Mouse (Mus musculus) kidney, embryonic 15.5 days (tissue): Measurements from ENCODE around the gene Paics. TPM values are rescaled to one million over a fixed set of nuclear protein-coding genes. Genes with fewer than 3 reads are reported as not detected.
A peak's percentile ranks its signal among the peaks of the same experiment; 100 is the strongest.

Source experiments
- ATAC-seq: fragments of 200-750 bp; cut with Nextera tagmentation; replicated peaks from 2 replicates; pipeline ENCODE4 v1.8.0; 2017; ENCODE audit warnings: moderate TSS enrichment; ENCODE audit not compliant: low FRiP score
- H3K27ac ChIP-seq: fragments of 300-500 bp; sonication (generic); 2 replicates; pipeline ENCODE4 v1.5.1; 2015; ENCODE audit warnings: mild to moderate bottlenecking, inconsistent platforms
- H3K27me3 ChIP-seq: fragments of 300-500 bp; sonication (generic); 2 replicates; pipeline ENCODE4 v1.6.1; 2015; ENCODE audit warnings: inconsistent platforms
- H3K36me3 ChIP-seq: fragments of 300-500 bp; sonication (generic); 2 replicates; pipeline ENCODE4 v1.6.1; 2015; ENCODE audit warnings: inconsistent platforms
- H3K4me1 ChIP-seq: fragments of 300-500 bp; sonication (generic); 2 replicates; pipeline ENCODE4 v1.6.1; 2015; ENCODE audit warnings: inconsistent platforms
- H3K4me2 ChIP-seq: fragments of 300-500 bp; sonication (generic); 2 replicates; pipeline ENCODE4 v1.6.1; 2015; ENCODE audit warnings: moderate library complexity, mild to moderate bottlenecking, inconsistent platforms
- H3K4me3 ChIP-seq: fragments of 300-500 bp; sonication (generic); replicated peaks from 2 replicates; pipeline ENCODE4 v1.5.1; 2015; ENCODE audit warnings: mild to moderate bottlenecking, inconsistent platforms
- H3K9ac ChIP-seq: fragments of 300-500 bp; sonication (generic); 2 replicates; pipeline ENCODE4 v1.6.1; 2015; ENCODE audit warnings: mild to moderate bottlenecking, inconsistent platforms
- H3K9me3 ChIP-seq: fragments of 300-500 bp; sonication (generic); replicated peaks from 2 replicates; pipeline ENCODE4 v1.6.1; 2016; ENCODE audit warnings: inconsistent platforms
- WGBS: fragments of 180-500 bp; shearing (Covaris S2); methylation state at CpG from one replicate; pipeline ENCODE4 v1.1.7; 2015; ENCODE audit warnings: mixed read lengths; 5-methylcytosine and 5-hydroxymethylcytosine counted together
- polyA plus RNA-seq: library from polyadenylated mRNA; unstranded; fragments of >200 nt; fragmentation: Nextera tagmentation; extraction: Ambion mirVana; gene quantifications from 2 replicates; pipeline ENCODE4 v1.2.1, GENCODE M21; 2015

Paics gene
- polyA plus RNA-seq, 1 experiment from 2014 or later = 316 TPM

DNA sequence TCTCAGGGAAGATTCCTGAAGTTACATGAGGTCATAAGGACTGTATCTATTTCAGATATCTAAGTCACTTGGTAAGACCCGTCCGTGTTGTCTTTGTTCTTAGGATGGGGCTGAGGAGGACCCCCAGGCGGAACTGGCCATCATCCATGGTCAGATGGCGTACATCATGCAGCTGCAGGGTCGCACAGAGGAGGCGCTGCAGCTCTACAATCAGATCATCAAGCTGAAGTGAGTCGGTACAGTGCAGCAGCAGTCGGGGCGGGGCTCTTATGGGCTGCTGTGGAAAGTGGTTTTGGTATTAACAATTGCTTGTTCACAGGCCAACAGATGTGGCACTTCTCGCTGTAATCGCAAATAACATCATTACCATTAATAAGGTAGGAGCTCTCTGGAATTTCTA is 32.9 kb downstream of the Paics start:
- H3K27me3 ChIP-seq = no peaks in the 10 kb centered on the region
- no peak for ATAC-seq
- 92% methylated on average over 11 of the region's 11 CpGs for WGBS
- no peaks in the 10 kb centered on the region for H3K9me3 ChIP-seq
- no peak overlapping the region for H3K9ac ChIP-seq
- H3K36me3 ChIP-seq = peaks cover 86% of the 10 kb centered on the region
- H3K4me1 ChIP-seq = no peaks in the 10 kb centered on the region
- no peak overlapping the region for H3K27ac ChIP-seq
- no peak overlapping the region for H3K4me2 ChIP-seq
- no peak overlapping the region for H3K4me3 ChIP-seq

DNA sequence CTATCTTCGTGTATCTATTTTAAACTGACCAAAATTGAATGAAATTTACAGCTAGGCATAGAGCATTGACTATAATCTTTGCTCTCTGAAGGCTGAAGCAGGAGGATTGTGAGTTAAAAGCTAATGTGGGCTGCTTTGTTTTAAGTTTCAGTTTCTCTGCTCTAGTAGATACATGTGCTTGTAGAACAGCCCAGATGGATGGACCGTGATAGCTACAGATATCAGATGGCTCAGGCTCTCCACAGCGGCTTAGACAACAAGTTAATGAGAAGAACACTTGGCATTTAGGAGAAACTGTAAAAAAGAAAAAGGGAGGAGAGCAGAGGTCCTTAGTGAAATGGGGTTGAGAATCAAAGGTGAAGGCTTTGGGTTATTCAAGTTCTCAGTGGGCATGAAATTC is 39.7 kb downstream of the Paics start:
- Histone ChIP-seq H3K9me3 (no peaks in the 10 kb centered on the region), H3K27ac (no peak overlapping the region), H3K4me3 (no peak overlapping the region), H3K27me3 (no peaks in the 10 kb centered on the region), H3K36me3 (peaks cover 88% of the 10 kb centered on the region), H3K4me2 (no peak overlapping the region), H3K9ac (no peak overlapping the region), H3K4me1 (no peaks in the 10 kb centered on the region)
- 78% methylated on average over 3 of the region's 3 CpGs for WGBS
- no peak for ATAC-seq

DNA sequence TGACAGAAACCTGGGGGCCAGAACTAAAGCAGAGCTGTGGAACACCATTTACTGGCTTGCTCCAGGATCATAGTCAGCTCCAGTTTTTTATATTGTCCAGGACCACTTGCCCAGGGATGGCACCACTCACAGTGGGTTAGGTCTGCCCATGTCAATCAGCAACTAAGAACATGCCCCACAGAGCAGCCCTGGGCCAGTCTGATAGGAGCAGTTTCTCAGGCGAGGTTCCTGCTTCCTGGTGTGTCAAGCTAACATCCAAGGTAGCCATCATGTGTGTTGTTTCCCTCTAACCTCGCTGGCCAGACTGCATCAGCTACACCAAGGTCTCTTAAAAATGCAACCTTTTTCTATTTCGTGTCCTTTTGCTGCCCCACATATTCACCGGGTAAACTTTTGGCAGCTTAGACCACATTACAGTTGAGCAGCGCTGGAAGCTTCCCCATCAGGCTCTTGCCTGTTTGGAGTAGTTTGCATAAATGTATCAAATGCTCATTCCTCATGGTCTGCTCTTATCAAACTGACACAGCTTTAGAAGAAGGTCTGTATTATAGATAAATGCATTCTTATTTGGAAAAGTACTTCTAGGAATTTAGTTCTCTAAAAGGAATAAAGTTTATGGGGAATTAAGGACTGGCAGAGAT is 42.2 kb downstream of the Paics start:
- Histone ChIP-seq H3K4me3 (no peak overlapping the region), H3K36me3 (peaks cover 91% of the 10 kb centered on the region), H3K4me1 (no peaks in the 10 kb centered on the region), H3K9ac (no peak overlapping the region), H3K27ac (no peak overlapping the region), H3K4me2 (no peak overlapping the region), H3K27me3 (no peaks in the 10 kb centered on the region), H3K9me3 (no peaks in the 10 kb centered on the region)
- no peak for ATAC-seq
- WGBS = 95% methylated on average over 5 of the region's 5 CpGs

DNA sequence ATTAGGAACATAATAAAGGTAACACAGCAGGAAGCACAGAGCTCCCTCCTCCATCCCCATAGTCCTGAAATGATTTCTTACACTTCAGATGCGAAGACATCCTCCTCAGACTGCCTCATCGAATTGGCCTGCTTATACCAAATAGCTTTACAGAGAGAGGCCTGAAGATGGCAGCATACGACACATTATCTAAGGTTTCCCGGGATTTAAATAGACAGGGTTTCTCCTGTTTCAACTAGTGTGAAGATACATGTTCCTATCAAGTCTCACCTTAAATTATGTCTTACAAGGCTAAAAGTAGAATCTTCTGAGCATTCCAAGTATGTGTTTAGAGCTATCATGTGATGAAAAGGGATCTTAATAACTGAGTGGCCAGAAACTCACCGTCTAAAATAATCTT is 47.3 kb downstream of the Paics start:
- Histone ChIP-seq H3K4me3 (no peak overlapping the region), H3K36me3 (peaks cover 76% of the 10 kb centered on the region), H3K27me3 (no peaks in the 10 kb centered on the region), H3K27ac (no peak overlapping the region), H3K4me1 (no peaks in the 10 kb centered on the region), H3K4me2 (no peak overlapping the region), H3K9me3 (no peaks in the 10 kb centered on the region), H3K9ac (no peak overlapping the region)
- WGBS = 53% methylated on average over 5 of the region's 5 CpGs
- ATAC-seq = 0 out of 2 replicates have a peak, but pooled peaks have one; percentile 15

DNA sequence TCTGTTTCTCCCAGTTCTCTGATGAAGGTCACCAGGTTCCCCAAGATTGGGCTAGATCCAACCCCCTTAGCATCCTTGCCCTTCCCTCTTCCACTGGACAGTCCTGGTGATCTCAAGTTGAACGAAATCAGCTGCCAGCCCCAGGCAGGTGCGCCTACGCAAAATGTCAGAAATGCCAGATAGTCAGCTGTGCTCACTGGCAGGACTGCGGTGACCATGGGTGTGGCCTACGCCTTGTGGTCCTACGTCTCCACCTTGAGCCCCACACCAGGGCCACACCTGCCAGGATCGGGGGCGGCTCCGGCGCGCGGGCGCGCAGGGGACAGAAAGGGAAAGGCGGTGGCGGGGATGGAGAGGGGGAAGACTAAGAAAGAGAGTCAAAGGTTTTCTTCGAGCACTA is 50.1 kb downstream of the Paics start:
- Histone ChIP-seq H3K4me1 (no peaks in the 10 kb centered on the region), H3K9me3 (no peaks in the 10 kb centered on the region), H3K4me3 (no peak overlapping the region), H3K36me3 (peaks cover 48% of the 10 kb centered on the region), H3K27me3 (no peaks in the 10 kb centered on the region), H3K4me2 (no peak overlapping the region), H3K27ac (no peak overlapping the region), H3K9ac (no peak overlapping the region)
- ATAC-seq = no peak
- WGBS = 92% methylated on average over 17 of the region's 17 CpGs

DNA sequence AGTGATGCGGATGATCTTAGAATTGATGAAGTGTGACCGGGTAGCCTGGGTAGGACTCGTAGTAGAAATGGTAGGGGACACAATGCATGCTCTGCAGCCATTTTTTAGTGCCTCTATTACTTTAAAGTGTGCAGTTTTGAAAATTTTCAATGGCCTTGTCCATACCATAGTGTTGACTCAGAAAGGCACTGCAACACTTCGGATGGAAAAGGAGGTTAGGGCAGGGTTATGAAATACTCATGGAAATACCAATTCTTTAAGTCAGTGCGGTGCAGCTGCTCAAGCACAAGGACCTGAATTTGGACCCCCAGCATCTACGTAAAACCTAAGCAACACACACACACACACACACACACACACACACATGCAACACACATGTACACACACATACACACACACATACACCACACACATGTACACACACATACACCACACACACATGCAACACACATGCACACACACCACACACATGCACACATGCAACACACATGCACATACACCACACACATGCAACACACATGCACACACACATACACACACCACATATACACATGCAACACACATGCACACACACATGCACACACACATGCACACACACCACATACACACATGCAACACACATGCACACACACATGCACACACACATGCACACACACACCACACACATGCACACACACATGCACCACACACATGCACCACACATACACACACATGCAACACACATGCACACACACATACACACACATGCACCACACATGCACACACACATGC is 53.1 kb downstream of the Paics start, which contains the start of gene Arl9:
Gene Arl9, plus strand, starts transcription at position 5 of the 771 bp plus-strand sequence.
- ATAC-seq = no peak
- no peak within 1 kb of the TSS for H3K27ac ChIP-seq
- H3K4me1 ChIP-seq = no peaks in the 10 kb centered on the region
- H3K9me3 ChIP-seq = no peaks in the 10 kb centered on the region
- no peak within 1 kb of the TSS for H3K9ac ChIP-seq
- WGBS = 91% methylated on average over 6 of the region's 6 CpGs
- no peak within 1 kb of the TSS for H3K4me3 ChIP-seq
- peaks cover 21% of the 10 kb centered on the region for H3K36me3 ChIP-seq
- H3K4me2 ChIP-seq = no peak within 1 kb of the TSS
- H3K27me3 ChIP-seq = no peaks in the 10 kb centered on the region

DNA sequence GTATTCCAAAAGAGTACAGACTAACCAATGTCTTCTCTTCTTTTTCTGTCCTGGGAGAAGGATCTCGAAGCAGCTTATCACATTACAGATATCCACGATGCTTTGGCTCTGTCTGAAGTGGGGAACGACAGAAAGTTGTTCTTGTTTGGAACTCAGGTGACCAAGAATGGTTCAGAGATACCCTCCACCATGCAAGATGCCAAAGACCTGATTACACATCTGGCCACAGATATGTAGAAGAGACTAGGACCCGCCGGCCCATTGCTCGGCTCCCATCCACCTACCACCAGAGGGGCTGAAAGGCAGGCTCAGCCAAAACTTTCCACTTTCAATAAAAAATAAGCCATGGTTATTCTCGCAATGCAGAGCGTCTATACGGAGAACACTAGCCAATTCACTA is 59.2 kb downstream of the Paics start:
- H3K4me1 ChIP-seq = no peaks in the 10 kb centered on the region
- WGBS = 96% methylated on average over 9 of the region's 9 CpGs
- no peak for ATAC-seq
- no peaks in the 10 kb centered on the region for H3K36me3 ChIP-seq
- H3K9me3 ChIP-seq = no peaks in the 10 kb centered on the region
- H3K27ac ChIP-seq = no peak overlapping the region
- H3K27me3 ChIP-seq = peaks cover 3% of the 10 kb centered on the region; the same call in 1 of the 2 replicates
- H3K9ac ChIP-seq = no peak overlapping the region
- H3K4me3 ChIP-seq = no peak overlapping the region
- H3K4me2 ChIP-seq = no peak overlapping the region

DNA sequence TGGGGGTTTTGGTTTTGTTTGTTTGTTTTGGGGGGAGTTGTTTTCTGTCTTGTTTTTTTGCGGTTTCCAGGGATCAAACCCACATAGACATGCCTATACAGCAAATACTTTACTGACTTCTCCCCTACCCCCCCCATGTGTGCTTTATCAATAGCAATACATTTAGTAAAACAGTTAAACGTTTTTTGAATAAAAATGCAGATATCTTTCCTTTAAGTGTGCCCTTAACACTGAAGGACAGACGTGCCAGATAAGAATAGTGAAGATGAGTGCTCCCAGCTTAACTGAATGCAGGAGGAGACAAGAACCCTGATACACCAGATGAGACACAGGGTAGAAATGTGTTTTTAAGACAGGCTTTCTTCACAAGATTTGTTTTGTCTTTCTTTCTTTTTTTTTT is 60.0 kb downstream of the Paics start:
- peaks cover 3% of the 10 kb centered on the region for H3K4me1 ChIP-seq
- peaks cover 4% of the 10 kb centered on the region; the same call in 1 of the 2 replicates for H3K27me3 ChIP-seq
- no peaks in the 10 kb centered on the region for H3K36me3 ChIP-seq
- no peak overlapping the region for H3K4me3 ChIP-seq
- H3K4me2 ChIP-seq = no peak overlapping the region
- no peaks in the 10 kb centered on the region for H3K9me3 ChIP-seq
- WGBS = 70% methylated on average over 3 of the region's 3 CpGs
- no peak overlapping the region for H3K9ac ChIP-seq
- no peak for ATAC-seq
- H3K27ac ChIP-seq = no peak overlapping the region

DNA sequence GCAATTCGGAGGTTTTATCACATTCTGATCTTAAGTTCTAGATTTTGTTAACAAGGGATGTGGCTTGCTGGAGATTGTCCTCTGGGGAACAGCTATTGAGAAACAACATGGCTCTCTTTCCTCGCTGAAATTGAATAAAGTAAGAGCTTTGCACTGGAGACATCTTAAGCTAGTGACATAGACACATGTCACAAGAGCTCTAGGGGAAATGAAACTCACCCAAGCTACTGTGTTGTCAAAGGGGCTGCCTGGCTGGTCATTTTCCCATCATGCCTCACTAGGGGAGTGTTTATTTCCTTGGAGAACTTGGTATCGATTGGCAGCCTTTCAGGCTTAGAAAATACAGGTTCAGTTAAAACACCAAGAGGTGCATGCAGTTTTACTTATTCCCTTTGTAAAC is 62.1 kb downstream of the Paics start:
- H3K27me3 ChIP-seq = peaks cover 12% of the 10 kb centered on the region; the same call in 1 of the 2 replicates
- H3K4me1 ChIP-seq = peaks cover 8% of the 10 kb centered on the region
- no peaks in the 10 kb centered on the region for H3K36me3 ChIP-seq
- H3K9me3 ChIP-seq = no peaks in the 10 kb centered on the region
- H3K27ac ChIP-seq = no peak overlapping the region
- 84% methylated on average over 3 of the region's 3 CpGs for WGBS
- no peak for ATAC-seq
- no peak overlapping the region for H3K4me3 ChIP-seq
- no peak overlapping the region for H3K9ac ChIP-seq
- no peak overlapping the region for H3K4me2 ChIP-seq

DNA sequence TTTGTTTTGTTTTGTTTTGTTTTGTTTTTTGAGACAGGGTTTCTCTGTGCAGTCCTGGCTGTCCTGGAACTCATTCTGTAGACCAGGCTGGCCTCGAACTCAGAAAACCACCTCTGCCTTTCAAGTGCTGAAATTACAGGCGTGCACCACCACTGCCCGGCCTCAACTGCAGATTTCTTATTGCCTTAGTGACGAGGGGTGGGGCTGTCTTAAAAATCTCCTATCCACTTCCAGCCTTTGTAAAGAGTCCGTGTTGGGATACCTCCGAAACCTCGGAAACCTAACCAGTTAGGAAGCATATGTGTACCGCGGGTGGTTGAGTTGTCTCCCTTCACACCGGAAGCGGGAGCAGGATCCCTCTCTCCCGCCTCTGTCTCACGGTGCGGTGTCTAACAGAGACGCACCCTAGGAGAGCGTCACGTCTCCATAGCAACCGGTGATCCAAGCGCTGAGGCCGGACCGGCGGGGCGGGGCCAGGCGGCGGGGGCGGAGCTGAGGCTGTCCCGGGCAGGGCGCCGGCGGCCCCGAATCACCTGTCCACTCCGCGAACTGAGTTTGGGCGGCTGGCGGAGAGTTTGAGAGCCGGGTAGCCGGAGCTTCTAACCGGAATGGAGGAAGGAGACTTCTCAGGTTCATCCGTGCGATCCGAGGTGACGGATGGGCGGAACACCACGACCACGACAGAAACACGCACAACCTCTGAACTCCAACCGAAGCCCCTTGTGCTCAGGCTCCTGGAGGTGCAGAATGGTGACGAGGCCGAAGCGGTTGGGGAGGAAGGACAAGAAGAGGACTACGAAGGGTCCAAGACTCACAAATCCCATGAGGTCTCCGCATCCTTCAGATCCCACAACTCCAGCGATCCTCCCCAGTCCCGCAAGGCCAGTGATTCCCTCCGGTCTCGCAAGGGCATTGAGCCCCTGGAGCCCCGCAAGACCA is 64.7 kb downstream of the Paics start, which contains the start of gene Thegl:
Gene Thegl, plus strand, starts transcription at position 480 of the 939 bp plus-strand sequence.
- ATAC-seq = peak; percentile 99
- Histone ChIP-seq H3K4me3 (peak within 1 kb of the TSS; percentile 55), H3K36me3 (no peaks in the 10 kb centered on the region), H3K9ac (peak within 1 kb of the TSS; percentile 26; the same call in 1 of the 2 replicates), H3K9me3 (no peaks in the 10 kb centered on the region), H3K27ac (no peak within 1 kb of the TSS), H3K27me3 (peaks cover 12% of the 10 kb centered on the region; the same call in 1 of the 2 replicates), H3K4me2 (peak within 1 kb of the TSS; percentile 91), H3K4me1 (peaks cover 8% of the 10 kb centered on the region)
- 10% methylated on average over 57 of the region's 57 CpGs for WGBS
